Mouse (Mus musculus): ENCODE data around the gene Tdgf1.

The Tdgf1 gene

DNA sequence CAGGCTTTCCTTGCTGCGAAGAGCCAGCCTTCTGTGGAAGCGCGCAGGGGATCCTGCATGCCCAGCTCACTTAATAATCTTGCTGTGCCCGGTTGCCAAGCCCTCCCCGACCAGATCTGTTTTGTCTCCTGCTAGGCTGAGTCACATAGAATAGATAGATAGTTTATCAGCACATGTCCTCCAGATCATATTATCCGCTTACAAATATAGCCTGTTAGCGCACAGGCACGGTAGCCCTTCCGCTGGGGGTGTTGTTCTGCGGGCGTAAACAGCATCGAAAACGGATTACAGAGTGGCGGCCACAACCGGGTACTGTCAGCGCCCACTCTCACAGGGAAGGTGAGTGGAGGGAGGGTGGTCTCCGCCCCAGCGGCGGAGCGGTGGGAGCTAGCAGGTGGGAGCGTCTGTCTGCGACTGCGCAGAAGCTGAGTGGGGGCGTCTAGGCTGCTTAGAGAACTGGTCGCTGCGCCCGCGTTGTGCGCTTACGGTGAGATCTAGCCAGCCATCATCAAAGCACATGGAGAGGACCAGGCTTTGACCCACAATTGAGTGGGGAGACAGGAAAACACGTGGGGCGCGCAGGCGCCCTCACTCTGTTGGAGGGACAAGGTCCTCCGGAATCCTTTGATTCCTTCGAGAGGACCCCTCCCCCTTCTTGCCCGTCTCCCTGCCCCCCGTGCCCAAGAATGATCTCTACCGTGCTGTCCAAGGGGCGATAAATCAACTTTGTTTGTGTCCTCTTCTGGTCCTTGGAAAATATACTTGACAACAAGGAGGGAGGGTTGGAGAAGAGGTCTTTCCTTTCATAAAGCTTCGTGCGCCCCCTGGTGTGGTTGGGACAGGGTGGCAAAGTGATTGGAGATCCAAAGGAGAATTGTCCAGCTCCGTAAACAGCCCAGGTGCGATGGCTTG is 7.8 kb upstream of the Tdgf1 start:
- DNase-seq (ENCODE audit: low read depth, low spot score): peak; percentile 79

DNA sequence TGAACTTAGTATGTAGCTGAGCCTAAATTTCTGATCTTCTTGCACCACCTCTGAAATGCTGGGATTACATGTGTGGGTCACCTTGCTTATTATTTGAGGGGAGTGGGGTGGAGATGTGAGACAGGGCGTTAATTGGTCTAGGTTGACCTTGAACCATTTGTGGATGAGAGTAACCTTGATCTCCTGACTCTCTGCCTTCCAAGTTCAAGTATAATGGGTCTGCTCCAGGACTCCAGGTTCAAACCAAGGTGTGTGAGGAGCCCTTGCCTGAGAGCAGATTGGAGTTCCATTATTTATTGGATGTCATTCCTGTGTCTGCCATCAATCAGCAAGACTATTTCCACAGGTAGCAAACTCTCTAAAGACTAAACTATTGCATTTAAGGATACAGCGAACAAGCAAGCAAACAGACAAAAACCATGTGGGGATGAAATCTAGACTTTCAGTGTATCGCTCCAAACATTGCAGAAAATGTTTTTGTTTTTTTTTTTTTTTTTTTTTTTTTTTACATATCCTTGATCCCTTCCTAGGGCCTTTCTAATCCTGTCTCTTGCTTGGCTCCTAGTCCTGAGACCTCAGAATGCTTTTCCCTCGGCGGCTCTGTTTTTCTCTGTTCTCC is 7.1 kb upstream of the Tdgf1 start:
- peak; percentile 50 for DNase-seq (ENCODE audit: low read depth, low spot score)

DNA sequence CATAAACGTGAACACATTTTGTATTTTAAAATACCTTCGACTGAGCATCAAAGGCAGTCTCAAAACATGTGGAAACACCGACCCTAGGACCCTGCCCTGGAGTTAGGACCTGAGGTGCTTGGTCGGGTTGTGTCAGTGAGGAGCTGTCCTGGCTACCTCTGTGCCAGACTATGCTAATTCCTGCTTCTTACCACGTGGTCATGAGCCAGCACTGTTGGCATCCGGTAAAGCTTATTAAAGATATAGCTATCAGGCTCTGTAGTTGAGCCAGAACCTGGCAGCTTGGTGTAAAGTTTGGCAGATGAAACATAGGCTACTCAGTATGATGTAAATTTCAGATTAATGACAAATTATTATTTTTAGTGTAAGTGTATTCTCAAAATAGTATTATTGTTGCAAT is 6.4 kb upstream of the Tdgf1 start:
- DNase-seq (ENCODE audit: low read depth, low spot score): no peak

DNA sequence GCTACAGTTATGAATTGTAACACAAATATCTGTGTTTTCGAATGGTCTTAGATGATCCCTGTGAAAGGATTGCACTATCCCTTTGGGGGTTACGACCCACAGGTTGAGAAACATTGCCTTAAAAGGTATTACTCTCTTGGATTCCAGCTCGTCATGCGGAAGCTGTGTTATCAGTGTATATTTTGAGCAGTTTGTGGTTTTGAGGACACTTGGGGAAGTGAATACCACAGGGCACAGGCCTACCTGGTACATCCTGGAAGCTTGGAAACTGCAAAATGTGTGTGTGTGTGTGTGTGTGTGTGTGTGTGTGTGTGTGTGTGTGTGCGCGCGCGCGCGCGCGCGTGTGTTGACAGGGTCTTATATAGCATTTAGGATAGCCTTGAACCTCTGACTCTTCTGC is 5.9 kb upstream of the Tdgf1 start:
- DNase-seq (ENCODE audit: low read depth, low spot score): no peak

DNA sequence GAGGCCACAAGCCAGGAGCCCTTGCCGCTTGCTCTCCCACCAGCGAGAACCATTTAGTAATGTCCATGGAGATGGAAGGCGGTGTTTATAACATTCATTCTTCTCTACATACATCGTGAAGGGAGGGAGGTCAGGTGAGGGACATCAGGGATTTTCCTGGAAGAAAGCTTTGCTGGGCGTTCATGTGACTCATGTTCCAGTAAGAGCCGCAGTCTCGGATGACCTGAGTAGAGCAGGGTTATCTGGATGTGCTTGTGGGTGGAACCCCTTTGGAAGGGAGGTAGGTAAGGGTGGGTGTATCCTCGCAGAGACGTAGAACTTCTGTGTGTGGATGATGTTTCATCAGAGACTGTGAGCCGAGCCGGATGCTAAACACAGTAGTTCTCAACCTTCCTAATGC is 5.4 kb upstream of the Tdgf1 start, which contains the start of gene Lrrc2:
Gene Lrrc2, plus strand, starts transcription at position 149 of the 400 bp plus-strand sequence.
- peak; percentile 82 for DNase-seq (ENCODE audit: low read depth, low spot score)

DNA sequence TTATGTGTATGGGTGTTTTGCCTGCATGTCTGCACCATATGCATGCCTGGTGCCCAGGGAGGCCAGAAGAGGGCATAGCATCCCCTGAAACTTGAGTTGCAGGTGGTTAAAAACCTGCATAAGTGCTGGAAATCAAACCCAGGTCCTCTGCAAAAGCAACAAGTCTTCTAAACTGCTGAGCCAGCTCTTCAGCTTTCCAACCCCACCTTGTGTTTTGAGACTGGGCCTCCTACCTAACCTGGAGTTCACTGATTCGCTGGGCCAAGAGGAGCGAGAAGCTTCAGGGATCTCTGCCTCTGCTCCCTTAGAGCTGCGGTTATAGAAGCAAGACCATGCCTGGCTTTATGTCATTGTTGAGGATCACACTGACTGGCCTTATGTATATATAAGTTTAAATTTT is 4.2 kb upstream of the Tdgf1 start:
- DNase-seq (ENCODE audit: low read depth, low spot score): no peak

DNA sequence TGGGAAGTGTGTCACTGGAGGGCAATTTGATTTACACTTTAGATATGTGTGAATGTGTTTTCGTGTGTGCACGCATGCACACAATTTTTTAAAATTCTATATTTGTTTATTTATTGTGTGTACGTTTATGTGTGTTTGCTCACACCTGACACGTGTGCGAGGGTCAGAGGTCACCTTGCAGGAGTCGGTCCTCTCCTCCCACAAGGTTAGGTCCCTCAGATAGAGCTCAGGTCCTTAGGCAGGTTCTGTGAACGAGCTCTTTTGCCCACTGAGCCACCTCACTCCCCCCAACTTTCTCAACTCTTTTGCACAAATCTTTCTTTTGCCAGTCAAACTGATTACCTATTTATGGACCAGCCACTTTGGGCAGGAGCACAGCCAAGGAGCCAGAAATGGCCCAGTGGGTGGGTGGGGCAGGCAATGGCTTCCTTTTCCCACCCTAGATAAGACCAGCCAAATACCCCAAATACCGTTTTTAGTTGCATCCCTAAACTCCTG is 2.9 kb upstream of the Tdgf1 start:
- DNase-seq (ENCODE audit: low read depth, low spot score): no peak

DNA sequence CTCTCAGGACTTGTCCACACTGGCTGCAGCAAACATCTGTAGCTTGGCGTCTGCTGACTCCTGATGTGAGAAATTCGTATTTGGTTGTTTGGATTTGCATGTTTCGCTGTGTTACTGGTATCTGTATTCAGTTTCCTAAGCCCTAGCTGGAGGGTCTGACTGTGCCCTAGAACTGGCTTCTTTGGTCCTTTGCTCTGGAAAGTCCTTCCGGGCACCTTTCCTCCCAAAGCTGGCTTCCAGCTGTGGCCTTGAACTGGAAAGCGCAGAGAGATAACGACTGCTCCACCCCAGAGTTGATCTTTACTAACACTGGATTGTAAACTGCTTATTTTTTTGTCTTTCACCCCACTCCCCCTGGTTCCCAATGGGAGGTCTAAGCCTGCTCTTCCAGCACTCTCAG is 1.9 kb upstream of the Tdgf1 start:
- DNase-seq (ENCODE audit: low read depth, low spot score): peak; percentile 92

DNA sequence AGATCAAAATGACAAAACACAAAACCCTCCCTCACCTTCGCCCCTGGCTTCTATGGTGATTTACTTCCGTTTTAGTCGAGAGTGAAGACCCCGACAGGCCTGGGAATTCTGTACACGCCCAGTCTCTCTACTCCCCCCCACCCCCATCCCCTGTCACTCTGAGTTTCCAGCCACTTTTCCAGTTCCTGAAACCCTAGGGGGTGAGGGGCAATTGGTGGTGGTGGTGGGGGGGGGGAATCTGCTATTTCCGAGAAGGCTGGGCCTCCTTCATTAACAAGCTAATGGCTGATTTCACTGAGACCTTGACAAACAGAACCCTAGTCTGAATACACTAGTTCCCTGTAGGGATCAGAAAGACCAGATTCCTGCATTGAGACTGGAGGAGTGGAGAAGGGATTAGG is 1.3 kb upstream of the Tdgf1 start:
- peak; percentile 98 for DNase-seq (ENCODE audit: low read depth, low spot score)

DNA sequence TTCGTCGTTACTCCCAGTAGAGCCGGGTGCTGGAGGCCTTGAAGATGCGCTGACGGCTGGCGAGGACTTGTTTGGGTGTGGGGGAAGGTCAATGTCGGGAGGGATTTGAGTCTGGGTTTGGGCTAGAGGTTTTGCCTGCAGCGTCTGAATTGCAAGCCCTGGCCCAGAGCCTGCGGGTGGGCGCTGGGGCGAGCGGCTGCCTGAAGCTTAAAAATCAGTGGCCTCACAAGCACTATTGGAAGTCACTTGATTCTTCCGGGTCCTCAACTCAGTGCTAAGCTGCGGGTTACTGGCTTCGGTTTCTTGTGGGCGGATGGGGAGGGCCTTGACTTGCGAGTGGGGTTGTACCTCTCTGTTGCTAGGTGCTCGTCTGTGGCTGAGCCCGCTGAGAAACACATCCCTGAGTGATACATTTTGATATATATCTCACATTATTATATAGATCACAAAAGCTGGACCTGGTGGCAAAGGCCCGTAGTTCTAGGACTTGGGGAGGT is 638 bp upstream of the Tdgf1 start:
- peak; percentile 93 for DNase-seq (ENCODE audit: low read depth, low spot score)

DNA sequence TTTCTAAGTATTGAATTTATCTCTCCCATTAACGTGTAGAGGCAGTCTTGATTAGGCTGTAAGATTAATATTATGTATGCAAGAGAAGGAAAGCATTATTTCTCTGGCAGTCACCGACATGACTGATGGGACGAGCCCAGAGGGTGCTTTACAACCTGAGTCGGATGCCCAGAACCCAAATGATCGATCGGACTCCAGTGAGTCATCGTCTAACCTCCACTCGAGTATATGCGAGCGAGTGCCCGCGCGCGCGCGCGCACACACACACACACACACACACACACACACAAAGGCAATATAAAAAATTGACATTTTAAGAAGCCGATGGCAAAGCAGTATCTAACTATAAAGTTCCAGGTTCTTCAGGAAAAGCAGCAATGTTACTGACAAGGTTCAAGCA is 615 bp downstream of the Tdgf1 start:
- peak; percentile 57 for DNase-seq (ENCODE audit: low read depth, low spot score)

DNA sequence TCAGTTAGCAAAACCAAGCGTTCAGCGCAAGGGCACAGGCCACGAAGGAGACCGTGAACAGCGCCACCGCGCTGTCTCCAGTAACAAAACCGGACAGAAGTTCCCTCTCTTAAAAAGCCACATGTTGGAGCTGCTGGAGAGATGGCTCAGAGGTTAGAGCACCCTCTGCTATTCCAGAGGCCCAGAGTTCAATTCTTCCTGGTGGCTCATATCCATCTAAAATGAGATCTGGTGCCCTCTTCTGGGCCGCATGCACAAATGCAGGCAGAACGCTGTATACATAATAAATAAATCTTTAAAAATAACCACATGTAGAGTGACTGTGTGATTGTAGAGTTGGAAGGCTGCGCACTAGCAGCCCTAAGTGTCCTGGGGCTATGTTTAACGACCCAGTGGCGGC is 1.7 kb downstream of the Tdgf1 start:
- peak; percentile 82 for DNase-seq (ENCODE audit: low read depth, low spot score)

DNA sequence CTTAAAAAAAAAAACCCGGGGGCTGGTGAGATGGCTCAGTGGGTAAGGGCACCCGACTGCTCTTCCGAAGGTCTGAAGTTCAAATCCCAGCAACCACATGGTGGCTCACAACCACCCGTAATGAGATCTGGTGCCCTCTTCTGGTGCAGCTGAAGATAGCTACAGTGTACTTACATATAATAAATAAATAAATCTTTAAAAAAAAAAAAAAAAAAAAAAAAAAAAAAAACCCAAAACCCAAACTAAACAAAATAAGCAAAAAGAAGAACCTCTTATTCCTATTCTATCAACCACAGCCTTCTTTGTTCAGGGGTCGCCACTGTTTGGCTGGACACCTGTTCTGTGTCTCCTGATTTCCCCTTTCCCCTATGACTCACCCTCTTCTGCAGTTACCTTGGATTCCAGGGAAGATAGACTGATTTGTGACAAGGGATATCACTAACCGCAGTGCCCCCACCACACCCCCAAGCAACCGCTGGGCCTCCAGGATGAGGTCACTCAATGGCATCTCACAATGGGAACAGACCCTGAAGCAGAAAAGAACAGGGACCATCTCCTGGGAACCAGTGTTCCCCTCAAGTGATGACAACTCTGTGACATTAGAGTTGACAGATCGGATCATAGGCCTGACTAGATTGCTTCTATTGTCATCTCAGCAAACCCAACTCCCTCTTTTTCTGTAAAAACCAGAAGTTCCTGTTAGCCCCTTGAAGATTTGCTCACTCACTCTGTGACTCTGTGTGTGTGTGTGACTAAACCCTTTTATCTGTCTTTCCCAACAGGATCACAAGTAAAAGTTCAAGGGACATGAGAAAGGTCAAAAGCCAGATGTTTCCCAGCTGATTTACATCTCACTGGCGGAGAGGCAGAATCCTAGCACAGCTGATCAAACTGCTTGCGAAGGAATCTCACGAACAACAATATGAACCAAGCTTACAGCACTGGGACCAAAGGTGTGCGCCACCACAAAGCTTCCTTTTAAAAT is 8.2 kb downstream of the Tdgf1 start:
- no peak for DNase-seq (ENCODE audit: low read depth, low spot score)

DNA sequence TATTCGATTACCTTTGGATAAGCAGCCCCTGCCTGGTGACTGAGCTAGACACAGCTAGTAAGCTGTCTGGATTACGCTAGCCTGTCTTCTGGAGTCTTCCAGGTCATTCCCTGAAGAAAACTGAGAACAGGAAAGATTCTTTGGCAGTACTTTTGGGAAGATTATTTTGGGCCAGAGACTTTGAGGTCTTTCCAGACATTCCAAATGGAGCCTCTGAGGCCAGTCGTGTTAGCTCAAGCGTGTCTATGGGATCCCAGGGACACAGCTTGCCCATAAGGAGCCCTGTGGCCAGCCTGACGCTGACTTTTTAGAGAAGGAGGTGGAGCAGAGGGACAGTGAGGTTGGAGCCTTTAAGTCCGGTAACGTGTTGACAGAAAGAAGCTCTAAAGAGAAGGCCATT is 10.0 kb downstream of the Tdgf1 start:
- DNase-seq (ENCODE audit: low read depth, low spot score): no peak

DNA sequence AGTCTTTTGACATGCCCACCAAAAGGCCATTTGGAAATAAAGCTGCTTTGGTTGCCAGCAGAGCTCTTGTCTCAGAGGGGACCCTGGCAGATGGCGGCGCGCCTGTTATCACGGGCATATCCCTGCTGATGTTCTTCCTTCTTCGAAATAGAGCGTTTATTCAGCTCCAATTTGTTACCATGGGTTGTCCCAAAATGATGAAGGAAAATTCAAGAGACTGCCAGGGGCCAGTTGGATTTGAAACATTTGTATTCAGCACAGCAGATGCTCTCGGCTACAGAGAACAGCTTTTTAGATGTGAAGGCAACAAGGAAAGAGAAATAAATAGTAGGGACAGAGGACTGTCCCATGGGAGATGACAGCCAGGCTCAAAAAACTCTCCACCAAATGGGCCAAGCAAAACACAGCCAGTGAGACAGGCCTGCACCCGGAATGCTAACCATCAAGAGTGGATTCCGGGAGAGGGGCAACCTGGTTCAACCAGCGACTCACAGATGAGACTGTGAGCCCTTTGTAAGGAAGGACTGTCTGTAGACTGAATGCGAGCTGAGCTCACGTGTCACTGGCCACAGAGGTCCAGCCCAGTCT is 12.0 kb downstream of the Tdgf1 start:
- no peak for DNase-seq (ENCODE audit: low read depth, low spot score)

DNA sequence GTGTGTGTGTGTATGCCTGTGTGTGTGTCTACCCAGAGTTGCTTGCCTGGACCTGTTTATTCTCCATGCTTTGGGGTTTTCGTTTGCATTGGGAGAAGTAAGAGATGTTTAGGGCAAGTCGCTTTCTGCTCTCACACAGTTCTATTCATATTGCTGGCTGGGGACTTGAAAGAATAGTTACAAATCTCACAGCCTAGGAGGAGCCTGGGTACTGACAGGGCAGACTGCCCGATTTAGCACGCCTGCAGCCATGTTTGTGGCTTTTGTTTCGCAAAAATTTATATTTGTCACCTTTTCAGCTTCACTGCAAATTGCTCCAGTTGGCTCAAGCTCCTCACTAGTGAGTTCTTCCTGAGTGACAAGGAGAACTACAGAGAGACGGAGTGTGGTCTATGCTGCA is 14.4 kb downstream of the Tdgf1 start:
- DNase-seq (ENCODE audit: low read depth, low spot score): no peak

DNA sequence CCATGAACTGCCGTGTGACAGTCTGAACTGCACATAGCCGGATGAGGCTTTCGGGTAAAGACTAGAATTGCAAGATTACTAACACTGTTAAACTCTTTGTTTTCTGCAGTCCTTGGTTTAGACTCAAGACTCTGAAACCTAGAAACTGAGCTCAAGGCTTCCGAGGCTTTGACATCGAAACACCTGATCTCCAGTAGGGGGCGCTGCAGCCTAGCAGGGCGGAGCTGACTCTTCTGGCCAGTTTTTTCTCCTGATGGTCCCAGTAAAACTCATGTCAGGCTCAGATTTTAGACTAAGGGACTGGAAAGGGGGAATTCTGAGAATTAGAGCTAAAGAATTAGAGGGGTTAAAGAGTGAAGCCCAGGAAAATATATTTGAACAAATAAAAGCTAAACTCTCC is 23.2 kb downstream of the Tdgf1 start:
- peak; percentile 87 for DNase-seq (ENCODE audit: low read depth, low spot score)

DNA sequence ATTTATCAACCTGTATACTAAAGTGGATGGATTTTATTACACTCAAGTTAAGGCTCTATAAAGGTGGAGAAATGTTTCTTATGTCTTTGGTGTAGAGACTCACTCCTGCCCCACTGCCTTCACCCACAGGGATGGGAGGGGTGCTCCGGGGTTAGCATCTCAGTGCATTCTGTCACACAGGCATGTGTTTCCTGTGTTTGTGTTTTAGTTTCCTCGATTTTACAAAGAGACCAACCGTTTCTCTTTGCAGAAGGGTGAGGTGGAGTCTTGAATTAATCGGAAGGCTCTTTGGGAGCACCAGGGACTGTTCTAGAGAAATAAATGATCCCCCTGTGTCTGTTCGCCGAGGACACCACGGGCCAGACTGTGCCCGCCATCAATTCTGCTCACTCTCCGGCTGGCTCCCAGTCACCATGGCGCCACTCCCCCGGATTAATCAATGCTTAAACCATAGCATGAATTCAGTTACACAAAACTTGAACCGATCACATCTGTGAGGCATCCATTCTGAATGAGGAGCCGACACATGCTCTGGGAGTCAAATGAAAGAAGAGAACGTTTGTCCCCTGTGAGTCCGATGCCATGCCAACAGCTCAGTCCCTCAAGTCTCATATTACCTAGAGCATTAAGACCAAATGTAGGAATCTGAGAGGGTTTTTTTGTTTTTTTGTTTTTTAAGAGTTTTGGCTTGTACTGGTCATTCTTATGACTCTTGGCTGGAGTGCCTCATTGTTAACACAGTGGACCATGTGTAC is 25.1 kb downstream of the Tdgf1 start:
- DNase-seq (ENCODE audit: low read depth, low spot score): no peak

DNA sequence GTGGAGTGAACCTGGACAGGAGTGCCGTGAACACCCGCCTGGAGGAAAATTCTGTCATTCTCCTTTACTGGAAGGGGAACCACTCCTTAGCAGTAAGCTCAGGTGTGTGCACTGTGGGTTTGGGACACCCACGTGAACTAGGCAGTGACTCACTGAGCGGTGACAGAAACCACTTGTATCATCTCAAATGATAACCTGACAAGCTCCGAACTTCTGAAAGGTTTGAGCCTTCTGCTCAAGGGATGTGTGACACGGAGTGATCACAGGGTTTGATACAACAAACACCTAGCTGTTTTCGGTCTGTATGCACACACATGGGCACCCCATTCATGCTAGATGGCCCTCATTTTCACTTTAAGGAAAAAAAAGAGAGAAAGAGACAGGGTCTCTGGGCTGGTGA is 29.2 kb downstream of the Tdgf1 start, which contains the start of gene Fam240a:
Gene Fam240a, minus strand, starts transcription at position 76 of the 400 bp plus-strand sequence.
- no peak for DNase-seq (ENCODE audit: low read depth, low spot score)

DNA sequence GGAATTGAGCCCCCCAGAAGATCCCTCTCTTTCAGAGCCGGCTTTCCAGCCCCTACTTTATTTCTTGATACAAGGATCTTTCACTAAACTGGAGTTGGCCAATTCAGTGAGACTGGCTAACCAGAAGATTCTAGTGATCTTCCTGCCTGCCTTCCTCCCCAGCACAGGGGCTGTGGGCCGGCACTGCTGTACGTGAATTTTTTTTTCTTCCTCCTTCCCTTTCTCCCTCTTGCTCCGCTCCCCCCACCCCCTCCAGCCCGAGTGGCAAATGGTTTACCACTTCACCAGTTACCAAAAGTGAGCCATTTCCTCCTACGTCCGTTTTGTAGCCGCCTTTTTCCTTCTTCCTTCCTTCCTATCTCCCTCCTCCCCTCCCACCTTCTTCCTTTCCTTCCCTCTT is 30.5 kb downstream of the Tdgf1 start:
- DNase-seq (ENCODE audit: low read depth, low spot score): no peak

Measured in ZHBTc4 (cell line).